Mouse (Mus musculus) bone marrow macrophage, adult 2 months (primary cell): ENCODE measurements around the gene Ndufb6.

Source experiments
- CTCF ChIP-seq: IDR thresholded peaks from 2 replicates; pipeline ENCODE4 v1.5.1; 2012; ENCODE audit warnings: low read depth, mild to moderate bottlenecking, low read length, moderate library complexity
- POLR2A ChIP-seq: IDR thresholded peaks from 2 replicates; pipeline ENCODE4 v1.6.1; 2012; ENCODE audit warnings: mild to moderate bottlenecking, low read depth, low read length, borderline replicate concordance

- no peak for TF ChIP-seq CTCF
- no peak for TF ChIP-seq POLR2A
These were observed 42.4 kb downstream of the Ndufb6 start for GRCm38 (mm10) chr4:40236829-40237228.
